Mouse (Mus musculus) lung, postnatal 0 days (tissue): ENCODE measurements around the gene Dnah11. TPM values are rescaled to one million over a fixed set of nuclear protein-coding genes. Genes with fewer than 3 reads are reported as not detected.
"Not testable (repeated sequence)": the region's sequence is repeated elsewhere in the genome, so short reads cannot be mapped to it uniquely, and the experiment has no call there.

ENCODE experiments used
- ATAC-seq: fragments of 200-750 bp; cut with Nextera tagmentation; 2 replicates; pipeline ENCODE4 v1.8.0; 2017; ENCODE audit warnings: moderate library complexity
- DNase-seq: peaks from one replicate; pipeline ENCODE4 v3.0.0-alpha.2; 2016; ENCODE audit warnings: low spot score
- H3K27ac ChIP-seq: fragments of 300-500 bp; sonication (generic); 2 replicates; pipeline ENCODE4 v1.5.1; 2014; ENCODE audit warnings: antibody characterized with exemption, mild to moderate bottlenecking, low read length, mixed read lengths
- H3K27me3 ChIP-seq: fragments of 300-500 bp; sonication (generic); replicated peaks from 2 replicates; pipeline ENCODE4 v1.6.1; 2014; ENCODE audit warnings: low read length, mixed read lengths; ENCODE audit not compliant: insufficient read depth
- H3K36me3 ChIP-seq: fragments of 300-500 bp; sonication (generic); 2 replicates; pipeline ENCODE4 v1.6.1; 2014; ENCODE audit warnings: low read length, mixed read lengths; ENCODE audit not compliant: insufficient read depth
- H3K4me1 ChIP-seq: fragments of 300-500 bp; sonication (generic); 2 replicates; pipeline ENCODE4 v1.6.1; 2014; ENCODE audit warnings: antibody characterized with exemption, low read depth, low read length, mixed read lengths; ENCODE audit not compliant: insufficient read depth
- H3K4me2 ChIP-seq: fragments of 300-500 bp; sonication (generic); replicated peaks from 2 replicates; pipeline ENCODE4 v1.6.1; 2014; ENCODE audit warnings: low read depth, mild to moderate bottlenecking, low read length, moderate library complexity, mixed read lengths
- H3K4me3 ChIP-seq: fragments of 300-500 bp; sonication (generic); 2 replicates; pipeline ENCODE4 v1.5.1; 2014; ENCODE audit warnings: low read depth, low read length
- H3K9ac ChIP-seq: fragments of 300-500 bp; sonication (generic); replicated peaks from 2 replicates; pipeline ENCODE4 v1.6.1; 2014; ENCODE audit warnings: low read depth, mild to moderate bottlenecking
- H3K9me3 ChIP-seq: fragments of 300-500 bp; sonication (generic); 2 replicates; pipeline ENCODE4 v1.6.1; 2016; ENCODE audit warnings: low read length, mixed read lengths
- CTCF ChIP-seq: IDR thresholded peaks from 2 replicates; pipeline ENCODE4 v1.5.1; 2016; ENCODE audit warnings: antibody characterized with exemption, mild to moderate bottlenecking
- EP300 ChIP-seq: IDR thresholded peaks from 2 replicates; pipeline ENCODE4 v1.6.1; 2016; ENCODE audit warnings: antibody characterized with exemption, mild to moderate bottlenecking, control low read depth
- WGBS: fragments of 180-500 bp; shearing (Covaris S2); extraction: QIAGEN DNeasy Blood & Tissue Kit; methylation state at CpG from one replicate; pipeline ENCODE4 v1.1.7; 2014; 5-methylcytosine and 5-hydroxymethylcytosine counted together
- polyA plus RNA-seq: library from polyadenylated mRNA; unstranded; fragments of >200 nt; fragmentation: Nextera tagmentation; extraction: Ambion mirVana; gene quantifications from 2 replicates; pipeline ENCODE4 v1.2.1, GENCODE M21; 2015

Gene Dnah11
- polyA plus RNA-seq, 1 experiment from 2014 or later = 0.51 TPM

- Histone ChIP-seq H3K9me3 (no peaks in the 10 kb centered on the region), H3K27me3 (no peaks in the 10 kb centered on the region), H3K4me3 (no peak overlapping the region), H3K4me2 (no peak overlapping the region), H3K36me3 (no peaks in the 10 kb centered on the region), H3K4me1 (no peaks in the 10 kb centered on the region), H3K27ac (no peak overlapping the region), H3K9ac (no peak overlapping the region)
- DNase-seq (no peak), ATAC-seq (no peak)
- TF ChIP-seq EP300 = no peak
- no peak for TF ChIP-seq CTCF
- 83% methylated on average over 8 of the region's 8 CpGs for WGBS
Observed at GRCm38 (mm10) chr12:117903671-117904070, 295.2 kb downstream of the Dnah11 start.

GRCm38 (mm10) chr12:117901352-117901751 is 297.5 kb downstream of the Dnah11 start:
- not testable (repeated sequence) for H3K4me2 ChIP-seq, H3K27ac ChIP-seq, H3K9ac ChIP-seq, H3K4me3 ChIP-seq, H3K36me3 ChIP-seq, DNase-seq, H3K9me3 ChIP-seq, ATAC-seq, H3K4me1 ChIP-seq, H3K27me3 ChIP-seq
- WGBS = 40% methylated on average over 1 of the region's 4 CpGs

- DNase-seq, H3K36me3 ChIP-seq, H3K4me2 ChIP-seq, H3K9me3 ChIP-seq, ATAC-seq, H3K27ac ChIP-seq, H3K27me3 ChIP-seq, H3K4me3 ChIP-seq, H3K9ac ChIP-seq, H3K4me1 ChIP-seq: not testable (repeated sequence)
- WGBS = no CpG with 5 or more reads among the region's 4 CpGs
Observed at GRCm38 (mm10) chr12:117900798-117901197, 298.0 kb downstream of the Dnah11 start.

- H3K9me3 ChIP-seq = no peaks in the 10 kb centered on the region
- no peak overlapping the region for H3K4me3 ChIP-seq
- no peak overlapping the region for H3K27ac ChIP-seq
- no peaks in the 10 kb centered on the region for H3K27me3 ChIP-seq
- ATAC-seq = no peak
- no peaks in the 10 kb centered on the region for H3K4me1 ChIP-seq
- no peaks in the 10 kb centered on the region for H3K36me3 ChIP-seq
- 69% methylated on average over 3 of the region's 3 CpGs for WGBS
- H3K9ac ChIP-seq = no peak overlapping the region
- H3K4me2 ChIP-seq = no peak overlapping the region
- TF ChIP-seq CTCF (no peak), EP300 (no peak)
- DNase-seq = no peak
Observed at GRCm38 (mm10) chr12:117887422-117887821, 311.4 kb downstream of the Dnah11 start.

- Histone ChIP-seq H3K4me3 (no peak overlapping the region), H3K9me3 (no peaks in the 10 kb centered on the region), H3K4me2 (no peak overlapping the region), H3K27ac (no peak overlapping the region), H3K9ac (no peak overlapping the region), H3K27me3 (no peaks in the 10 kb centered on the region), H3K4me1 (no peaks in the 10 kb centered on the region), H3K36me3 (no peaks in the 10 kb centered on the region)
- ATAC-seq = no peak
- TF ChIP-seq EP300 (no peak), CTCF (no peak)
- 83% methylated on average over 2 of the region's 2 CpGs for WGBS
- no peak for DNase-seq
Observed at GRCm38 (mm10) chr12:117884627-117885026, 314.2 kb downstream of the Dnah11 start.

- no peaks in the 10 kb centered on the region for H3K9me3 ChIP-seq
- WGBS = 91% methylated on average over 13 of the region's 13 CpGs
- H3K4me2 ChIP-seq = no peak overlapping the region
- no peak overlapping the region for H3K27ac ChIP-seq
- no peak overlapping the region for H3K4me3 ChIP-seq
- TF ChIP-seq EP300 = no peak
- no peak for TF ChIP-seq CTCF
- no peaks in the 10 kb centered on the region for H3K36me3 ChIP-seq
- H3K4me1 ChIP-seq = no peaks in the 10 kb centered on the region
- DNase-seq (no peak), ATAC-seq (no peak)
- no peak overlapping the region for H3K9ac ChIP-seq
- H3K27me3 ChIP-seq = no peaks in the 10 kb centered on the region
Observed at GRCm38 (mm10) chr12:117878341-117878740, 320.5 kb downstream of the Dnah11 start.

GRCm38 (mm10) chr12:117872265-117872664 is 326.6 kb downstream of the Dnah11 start:
- no peak overlapping the region for H3K4me3 ChIP-seq
- no peaks in the 10 kb centered on the region for H3K4me1 ChIP-seq
- H3K27me3 ChIP-seq = no peaks in the 10 kb centered on the region
- TF ChIP-seq CTCF = no peak
- no peak for TF ChIP-seq EP300
- no peak for ATAC-seq
- H3K27ac ChIP-seq = no peak overlapping the region
- H3K36me3 ChIP-seq = no peaks in the 10 kb centered on the region
- no peaks in the 10 kb centered on the region for H3K9me3 ChIP-seq
- WGBS = 70% methylated on average over 5 of the region's 5 CpGs
- DNase-seq = no peak
- H3K4me2 ChIP-seq = no peak overlapping the region
- H3K9ac ChIP-seq = no peak overlapping the region
